Mouse (Mus musculus) granulocyte monocyte progenitor cell, adult 5-6 weeks (primary cell): ENCODE measurements around the gene Ankfy1. TPM values are rescaled to one million over a fixed set of nuclear protein-coding genes. Genes with fewer than 3 reads are reported as not detected.
"Not testable (repeated sequence)": the region's sequence is repeated elsewhere in the genome, so short reads cannot be mapped to it uniquely, and the experiment has no call there.

ENCODE experiments used
- ATAC-seq: replicated peaks from 2 replicates; pipeline ENCODE4 v1.8.0; 2016; ENCODE audit warnings: mild to moderate bottlenecking, moderate TSS enrichment, inconsistent platforms; ENCODE audit not compliant: poor library complexity, severe bottlenecking
- total RNA-seq, 2 experiments: library from RNA; stranded (forward) in 1 of 2; stranded (reverse) in 1 of 2; fragments of 200-712, 200-1000 nt in 1 of 2; fragments of >200 nt in 1 of 2; fragmentation: Nextera tagmentation in 1 of 2; gene quantifications; 2 replicates each; pipeline ENCODE4 v1.2.3; 2014 to 2017

The Ankfy1 gene
- 31.9 and 34.3 TPM in 2 replicates for total RNA-seq (2014; fragmentation: Nextera tagmentation)
- total RNA-seq (2017), result 34.9 and 36.0 TPM in 2 replicates

DNA sequence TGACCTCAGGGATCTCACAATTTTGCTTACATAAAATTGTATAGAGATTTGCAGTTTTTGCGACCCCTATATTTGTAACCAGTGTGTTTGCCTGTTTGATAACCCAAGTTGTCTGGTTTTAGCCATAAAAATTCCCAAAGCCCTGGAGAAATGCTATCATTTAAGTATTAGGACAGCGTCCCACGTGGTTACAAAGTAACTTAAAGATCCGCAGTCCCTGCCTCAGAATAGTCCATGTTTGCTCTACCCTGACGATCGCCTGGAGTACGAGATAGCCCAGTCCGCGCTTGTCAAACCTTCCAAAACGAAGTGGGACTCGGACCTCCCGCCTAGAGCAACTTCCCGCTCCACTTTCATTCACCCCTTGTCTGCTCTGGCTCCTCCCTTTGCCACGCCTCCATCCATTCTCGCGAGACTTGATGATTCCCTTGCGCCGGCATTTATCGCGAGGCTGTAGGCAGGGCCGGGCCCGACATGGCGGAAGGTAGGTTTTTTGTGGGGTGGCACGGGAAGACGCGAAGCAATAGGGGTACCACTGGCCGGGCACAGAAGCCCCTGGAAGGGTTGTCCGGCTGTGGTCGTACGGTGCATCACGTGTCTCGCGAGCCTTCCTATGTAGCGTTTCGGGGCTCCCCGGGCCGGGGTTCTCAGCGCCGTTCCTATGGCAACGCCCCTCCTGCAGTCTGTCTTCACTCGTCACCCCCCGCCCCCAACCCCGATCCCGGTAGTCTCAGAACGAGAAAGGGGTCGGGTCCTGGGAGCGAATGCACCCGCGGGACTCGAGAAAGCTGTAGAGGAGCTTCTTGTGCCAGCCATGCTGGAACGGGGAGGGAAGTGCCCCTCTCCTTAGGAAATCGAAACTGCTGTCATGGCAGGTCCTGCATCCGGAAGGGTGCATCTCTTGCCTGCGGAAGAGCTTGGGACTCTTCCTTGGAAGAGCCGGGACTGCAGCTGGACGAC, at the start of gene Ankfy1:
TSS of gene Ankfy1 (plus strand) at position 456 of the 960 bp plus-strand sequence.
- peak; percentile 95 for ATAC-seq

DNA sequence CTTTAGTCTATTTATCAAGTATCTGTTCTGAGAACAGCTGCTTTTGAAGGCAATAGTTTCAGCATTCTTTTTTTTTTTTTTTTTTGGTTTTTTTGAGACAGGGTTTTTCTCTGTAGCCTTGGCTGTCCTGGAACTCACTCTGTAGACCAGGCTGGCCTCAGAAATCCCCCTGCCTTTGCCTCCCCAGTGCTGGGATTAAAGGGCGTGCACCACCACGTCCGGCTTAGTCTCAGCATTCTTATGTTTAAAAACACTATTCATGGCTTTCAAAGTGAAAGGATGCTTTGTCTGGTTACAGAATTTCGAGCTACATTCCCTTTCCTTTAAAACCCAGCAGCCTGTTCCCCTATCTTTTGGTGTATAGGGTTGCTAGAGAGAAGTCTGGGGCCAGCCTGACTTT, 47.1 kb upstream of the Ankfy1 start:
- no peak for ATAC-seq

DNA sequence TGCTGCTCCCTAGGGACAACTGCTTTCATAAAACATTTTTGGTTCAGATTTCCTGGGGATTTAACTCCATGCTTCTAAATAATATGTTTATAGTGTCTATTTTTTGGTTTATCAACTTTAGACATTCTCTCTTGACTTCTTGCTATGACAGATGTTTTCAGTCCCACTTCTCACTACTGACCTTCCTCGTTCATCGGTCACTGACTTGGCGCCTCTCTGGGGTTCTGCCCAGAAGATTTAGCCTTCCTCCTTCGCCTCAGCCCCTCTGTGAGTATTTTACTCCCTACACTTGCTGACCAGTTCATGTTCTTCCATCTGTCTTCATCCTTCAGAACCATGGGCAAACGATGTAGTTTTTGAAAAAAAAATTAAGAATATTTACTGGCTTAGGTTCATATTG, 44.4 kb upstream of the Ankfy1 start:
- no peak for ATAC-seq

DNA sequence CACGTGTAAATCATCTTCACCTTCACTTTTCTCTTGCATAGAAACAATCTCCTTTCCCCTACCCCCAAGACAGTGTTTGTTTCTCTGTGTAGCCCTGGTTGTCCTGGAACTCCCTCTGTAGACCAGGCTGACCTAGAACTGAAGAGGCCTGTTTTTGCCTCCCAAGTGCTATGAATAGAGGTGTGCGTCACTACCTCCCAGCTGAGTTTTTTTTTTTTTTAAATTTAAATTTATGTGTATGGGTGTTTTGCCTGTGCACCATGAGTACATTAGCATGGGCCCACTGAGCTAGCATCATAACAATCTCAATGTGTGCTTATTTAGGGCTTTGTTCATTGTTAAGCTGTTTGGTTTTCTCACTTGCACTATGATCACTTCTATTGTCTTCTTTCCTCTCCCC, 39.5 kb upstream of the Ankfy1 start:
- ATAC-seq, result no peak

DNA sequence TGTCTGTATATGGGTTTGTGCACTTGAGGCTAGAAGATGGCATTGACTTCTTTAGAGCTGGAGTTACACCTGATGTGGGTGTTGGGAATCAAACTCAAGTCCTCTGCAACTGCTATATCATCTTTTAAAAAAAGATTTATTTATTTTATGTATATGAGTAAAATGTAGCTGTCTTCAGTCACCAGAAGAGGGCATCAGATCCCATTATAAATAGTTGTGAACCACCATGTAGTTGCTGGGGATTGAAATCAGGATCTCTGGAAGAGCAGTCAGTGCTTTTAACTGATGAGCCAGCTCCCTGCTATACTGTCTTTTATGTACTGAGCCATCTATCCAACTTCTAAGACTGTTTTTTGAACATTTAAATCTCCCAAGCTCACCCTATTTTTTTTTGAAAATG, 29.9 kb upstream of the Ankfy1 start:
- no peak for ATAC-seq

DNA sequence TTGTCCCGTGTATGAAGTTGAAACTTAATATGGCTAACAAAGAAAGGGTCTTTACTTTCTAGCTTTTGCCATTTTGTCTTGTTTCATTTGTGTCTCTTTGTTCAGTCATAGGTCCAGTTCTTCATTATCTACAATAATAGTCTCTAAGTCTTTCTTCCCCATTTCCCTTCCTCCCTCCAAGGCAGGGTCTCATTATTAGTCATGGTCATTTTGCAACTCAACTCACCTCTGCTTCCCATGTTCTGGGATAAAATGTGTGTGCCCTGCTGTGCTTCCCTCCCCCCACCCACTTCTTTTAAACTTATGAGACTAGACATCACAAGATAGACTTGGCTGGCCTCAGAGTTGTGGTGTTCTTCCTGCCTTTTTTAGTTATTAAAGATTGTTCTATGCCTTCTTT, 29.4 kb upstream of the Ankfy1 start:
- ATAC-seq, result peak; percentile 83

DNA sequence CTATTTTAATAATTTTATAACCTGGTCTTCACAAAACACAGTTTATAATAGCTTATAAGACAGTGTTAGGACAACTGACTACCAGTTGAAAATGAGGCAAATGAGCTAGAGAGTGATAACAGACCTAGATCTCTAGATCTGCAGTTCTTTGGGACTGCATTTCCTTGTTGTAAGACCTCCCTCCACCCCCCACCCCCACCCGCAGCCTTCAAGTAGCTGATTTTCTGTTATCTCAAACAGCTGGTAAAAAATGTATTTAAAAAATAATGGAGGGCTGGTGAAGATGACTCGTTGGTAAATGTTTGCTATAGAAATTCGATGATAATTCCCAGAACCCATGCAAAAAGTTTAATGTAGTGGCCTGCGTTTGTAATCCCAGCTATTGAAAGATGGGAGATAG, 25.2 kb upstream of the Ankfy1 start:
- no peak for ATAC-seq

DNA sequence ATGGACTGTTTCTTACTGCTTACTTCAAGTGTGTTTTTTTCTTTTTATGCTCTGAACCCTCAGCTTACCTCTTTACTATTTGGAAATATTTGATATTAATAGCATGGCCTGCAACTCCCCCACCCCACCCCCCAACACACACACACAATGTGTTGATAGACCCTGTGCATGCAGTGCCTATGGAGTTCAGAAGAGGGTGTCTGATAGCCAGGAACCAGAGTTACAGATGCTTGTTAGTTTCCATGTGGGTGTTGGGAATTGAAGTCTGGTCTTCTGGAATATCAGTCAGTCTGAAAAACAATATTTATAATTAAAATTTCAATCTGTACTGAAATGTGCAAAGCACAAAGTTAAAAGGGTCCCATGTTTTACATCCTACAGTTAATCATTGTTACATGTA, 19.2 kb upstream of the Ankfy1 start:
- no peak for ATAC-seq

DNA sequence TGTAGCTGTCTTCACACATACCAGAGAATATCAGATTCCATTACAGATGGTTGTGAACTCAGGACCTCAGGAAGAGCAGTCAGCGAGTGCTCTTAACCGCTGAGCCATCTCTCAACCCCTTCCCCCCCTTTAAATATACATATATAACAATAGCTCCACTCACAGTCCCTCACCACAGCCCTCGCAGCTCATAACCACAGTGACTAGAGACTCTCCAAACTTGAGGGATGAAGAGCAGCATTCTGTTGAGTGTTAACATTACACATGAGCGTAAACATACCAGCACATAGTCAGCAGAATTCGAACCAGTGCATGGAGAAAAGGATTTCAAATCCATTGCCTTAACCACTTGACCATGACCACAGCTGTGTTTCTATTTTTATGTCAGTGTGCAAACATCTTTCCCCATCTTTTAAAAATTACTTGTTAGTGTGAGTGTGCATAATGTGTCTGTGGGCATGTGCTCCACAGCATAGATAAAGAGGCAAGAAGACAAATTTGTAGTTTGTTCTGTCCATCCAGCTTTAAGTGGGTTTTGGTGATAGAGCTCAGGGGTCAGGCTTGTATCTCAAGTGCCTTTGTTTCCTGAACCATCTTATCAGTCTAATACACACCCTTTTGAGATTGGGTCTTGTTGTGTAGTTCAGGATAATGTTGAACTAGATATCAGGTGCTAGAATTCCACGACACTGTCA, 18.4 kb upstream of the Ankfy1 start:
- no peak; the same call in 1 of the 2 replicates for ATAC-seq

DNA sequence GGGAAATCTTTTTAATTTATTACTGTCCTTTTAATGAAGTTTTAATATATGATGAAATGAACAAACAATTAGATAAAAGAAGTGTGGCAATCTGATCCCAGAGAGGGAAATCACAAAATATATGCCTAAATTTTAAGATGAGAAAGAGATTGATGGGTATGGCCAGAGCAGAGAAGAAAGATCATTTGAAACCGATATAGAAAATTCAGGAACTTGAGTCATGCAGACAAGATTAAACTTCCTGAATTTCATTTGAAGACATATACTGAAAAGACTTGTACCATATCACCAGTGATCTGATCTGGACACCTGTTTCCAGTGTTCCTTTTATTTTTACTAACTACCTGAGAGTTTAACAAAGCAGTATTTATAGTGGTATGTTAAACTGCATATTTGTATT, 17.4 kb upstream of the Ankfy1 start:
- ATAC-seq, result peak; percentile 55

DNA sequence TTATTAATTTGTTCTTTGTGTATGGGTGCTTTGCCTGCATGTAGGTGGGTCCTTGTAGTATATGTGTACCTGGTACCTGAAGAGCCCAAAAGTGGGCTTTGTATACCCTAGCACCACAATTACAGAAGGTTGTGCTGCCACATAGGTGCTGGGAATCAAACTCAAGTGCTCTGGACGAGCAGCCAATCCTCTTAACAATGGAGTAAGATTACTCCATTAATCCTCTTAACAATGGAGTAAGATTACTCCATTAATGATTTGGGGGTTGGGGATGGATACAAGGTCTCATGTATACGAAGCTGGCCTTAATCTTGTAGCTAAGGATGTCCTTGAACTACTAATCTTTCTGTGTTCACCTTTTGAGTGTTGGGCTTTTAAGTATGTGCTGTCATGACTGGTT, 14.5 kb upstream of the Ankfy1 start:
- ATAC-seq, result no peak

DNA sequence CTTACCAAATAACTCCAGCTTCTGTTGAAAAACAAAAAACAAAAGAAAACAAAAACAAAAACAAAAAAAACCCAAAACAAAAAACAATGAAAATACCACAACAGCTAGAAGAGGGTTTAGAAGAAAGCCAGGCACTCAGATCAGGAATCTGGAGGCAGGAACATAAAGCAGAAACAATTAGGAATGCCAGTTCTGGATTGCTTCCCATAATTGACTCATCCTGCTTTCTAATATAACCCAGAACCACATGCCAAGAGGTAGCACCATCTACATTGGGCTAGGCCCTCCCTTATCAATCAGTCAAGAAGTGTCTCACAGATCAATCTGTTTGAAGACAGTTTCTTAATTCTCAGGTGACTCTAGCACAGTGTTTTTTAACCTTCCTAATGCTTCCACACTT, 9.1 kb upstream of the Ankfy1 start:
- no peak for ATAC-seq

DNA sequence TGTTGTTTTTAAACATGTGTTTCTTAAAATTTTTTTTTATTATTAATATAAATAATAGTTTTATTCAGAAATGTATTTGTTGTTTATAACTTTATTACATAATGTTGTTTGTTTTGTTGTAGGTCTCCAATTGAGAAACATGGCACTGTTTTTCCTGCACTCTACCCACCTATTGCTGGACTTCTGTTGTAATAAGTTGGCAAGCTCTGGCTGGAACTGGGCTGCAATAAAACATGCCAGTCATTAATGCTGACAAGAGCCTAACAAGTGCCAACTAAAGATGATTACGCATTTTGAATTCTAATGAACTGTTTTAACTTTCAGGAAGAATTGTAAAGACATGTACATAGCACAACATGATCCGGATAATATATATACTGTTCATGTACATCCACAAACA, 6.4 kb upstream of the Ankfy1 start:
- ATAC-seq, result no peak

DNA sequence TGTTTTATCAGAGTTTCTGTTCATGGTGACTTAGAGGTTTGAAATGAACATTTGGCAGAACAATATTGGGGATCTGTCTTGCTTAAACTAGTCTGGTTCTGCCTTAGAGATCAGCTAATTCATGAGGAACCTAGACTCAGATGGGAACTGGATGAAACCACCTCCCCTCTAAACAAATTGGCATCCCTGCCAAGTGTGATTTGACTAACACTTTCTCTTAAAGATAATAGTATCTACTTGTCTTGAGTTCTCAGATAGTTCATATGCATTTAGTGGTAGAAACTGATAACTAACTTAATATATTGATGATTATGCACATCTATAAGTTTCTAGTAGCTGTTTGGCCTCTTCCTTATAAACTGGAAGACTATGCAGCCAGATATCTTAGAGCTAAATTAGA, 3.1 kb upstream of the Ankfy1 start:
- no peak for ATAC-seq

DNA sequence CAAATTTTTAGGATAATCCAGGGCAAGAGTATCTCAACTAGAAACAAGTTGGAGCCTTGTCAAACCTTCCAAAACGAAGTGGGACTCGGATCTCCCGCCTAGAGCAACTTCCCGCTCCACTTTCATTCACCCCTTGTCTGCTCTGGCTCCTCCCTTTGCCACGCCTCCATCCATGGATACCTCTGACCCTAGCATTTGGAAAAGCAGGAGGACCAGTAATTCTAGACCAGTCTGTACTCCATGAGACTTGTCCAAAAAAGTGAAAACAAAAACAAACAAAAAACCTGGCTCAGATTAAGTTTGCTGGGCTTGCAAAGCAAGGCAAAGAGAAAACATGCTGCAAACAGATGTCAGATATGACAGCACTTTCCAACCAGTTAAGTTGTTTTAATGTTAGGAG, 1.6 kb upstream of the Ankfy1 start:
- ATAC-seq, result no peak; the same call in 1 of the 2 replicates

DNA sequence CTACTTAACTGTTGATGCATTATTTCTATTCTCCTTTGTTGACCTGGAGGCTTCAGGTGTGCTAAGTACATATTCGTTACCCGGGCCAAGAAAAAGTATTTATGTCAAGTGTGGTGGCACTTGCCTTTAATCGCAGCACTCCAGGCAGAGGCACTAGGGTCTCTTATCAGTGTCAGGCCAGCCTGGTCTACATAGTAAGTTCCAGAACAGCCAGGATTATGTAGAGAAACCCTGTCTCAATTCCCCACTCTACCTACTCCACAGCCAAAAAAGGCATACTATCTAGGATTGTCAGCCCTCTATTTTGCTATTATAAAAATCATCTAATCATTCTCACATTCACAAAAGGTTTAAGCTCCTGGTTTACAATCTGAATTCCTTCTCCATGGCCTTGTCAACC, 691 bp upstream of the Ankfy1 start:
- ATAC-seq, result no peak

DNA sequence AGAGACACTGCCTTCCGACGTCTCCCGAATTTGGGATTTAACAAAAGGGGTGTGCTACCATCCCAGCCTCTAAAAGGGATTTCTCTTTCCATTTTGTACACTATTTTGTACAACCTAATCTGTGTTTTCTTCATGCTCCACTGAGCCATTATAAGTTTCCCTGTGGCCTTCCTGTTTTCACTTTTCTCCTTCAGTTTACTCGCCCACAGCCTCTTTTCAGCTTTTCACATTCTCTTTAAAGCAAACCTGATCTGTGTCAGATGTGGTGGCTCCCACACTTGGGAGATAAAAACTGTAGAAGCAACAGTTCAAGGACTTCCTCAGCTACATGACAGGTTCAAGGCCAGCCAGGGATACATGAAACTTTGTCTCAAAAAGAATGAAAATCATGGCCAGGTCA, 2.5 kb downstream of the Ankfy1 start:
- ATAC-seq, result no peak

DNA sequence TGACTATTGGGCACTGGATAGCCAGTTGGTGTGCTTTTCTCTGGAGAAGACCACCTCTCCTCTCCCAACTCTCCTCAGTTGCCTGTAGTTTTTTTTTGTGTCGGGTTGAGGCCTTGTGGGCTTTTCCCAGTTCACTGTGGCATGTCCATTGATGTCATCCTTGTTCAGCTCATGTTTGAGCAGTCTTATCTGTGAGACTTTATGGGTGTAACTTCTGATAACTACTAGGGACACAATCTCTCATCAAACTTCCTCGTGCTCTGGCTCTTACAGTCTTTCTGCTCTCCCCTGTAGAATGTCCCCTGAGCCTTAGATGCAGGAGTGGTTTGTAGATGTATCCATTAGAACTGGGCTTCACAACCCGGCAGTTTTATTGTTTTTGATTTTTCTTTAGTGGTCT, 5.2 kb downstream of the Ankfy1 start:
- ATAC-seq, result no peak

DNA sequence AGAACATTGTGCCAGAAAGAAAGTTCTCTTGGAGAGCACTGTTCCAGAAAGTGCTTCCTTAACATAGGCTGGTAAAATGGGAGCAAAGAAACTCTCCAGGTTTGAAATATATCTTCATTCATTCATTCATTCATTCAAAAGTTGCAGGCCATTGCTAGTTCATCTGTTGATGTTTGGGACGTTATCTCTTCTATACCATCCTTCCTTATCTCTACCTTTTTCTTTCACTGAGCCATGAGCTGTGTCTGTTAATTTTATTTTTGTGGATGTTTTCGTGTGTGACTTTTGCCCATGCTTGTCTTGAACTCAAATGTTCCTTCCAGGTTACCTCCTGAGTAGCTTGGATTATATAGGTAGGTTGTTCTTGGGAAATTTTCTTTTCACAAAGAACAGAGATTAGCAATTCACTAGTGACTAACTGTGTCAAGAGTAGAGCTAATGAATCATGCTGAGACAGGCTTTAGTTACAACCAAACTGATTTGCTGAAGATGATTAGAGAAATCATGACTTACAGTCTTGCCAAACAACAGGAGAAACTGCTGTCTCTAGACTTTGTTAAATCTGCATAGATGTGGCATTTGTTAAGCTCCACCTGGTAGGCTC, 6.7 kb downstream of the Ankfy1 start:
- no peak for ATAC-seq

DNA sequence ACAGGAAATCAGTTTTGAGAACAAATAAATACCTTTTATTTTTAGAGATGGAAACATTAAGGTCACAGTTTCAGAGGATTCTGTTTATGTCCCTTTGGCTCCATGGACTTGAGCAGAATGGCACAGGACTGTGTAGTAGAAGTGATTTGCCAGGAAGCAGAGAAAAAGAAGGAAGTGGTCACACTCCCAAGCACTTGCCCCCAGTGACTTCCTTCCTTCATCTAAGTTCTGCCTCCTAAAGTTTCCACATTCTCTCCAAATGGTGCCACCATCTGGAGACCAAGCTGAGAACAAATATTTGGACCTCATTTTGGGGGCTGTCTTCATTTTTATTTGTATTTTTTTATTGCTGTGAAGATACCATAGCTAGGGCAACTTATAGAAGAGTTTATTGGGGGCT, 7.5 kb downstream of the Ankfy1 start:
- ATAC-seq, result peak; percentile 95

DNA sequence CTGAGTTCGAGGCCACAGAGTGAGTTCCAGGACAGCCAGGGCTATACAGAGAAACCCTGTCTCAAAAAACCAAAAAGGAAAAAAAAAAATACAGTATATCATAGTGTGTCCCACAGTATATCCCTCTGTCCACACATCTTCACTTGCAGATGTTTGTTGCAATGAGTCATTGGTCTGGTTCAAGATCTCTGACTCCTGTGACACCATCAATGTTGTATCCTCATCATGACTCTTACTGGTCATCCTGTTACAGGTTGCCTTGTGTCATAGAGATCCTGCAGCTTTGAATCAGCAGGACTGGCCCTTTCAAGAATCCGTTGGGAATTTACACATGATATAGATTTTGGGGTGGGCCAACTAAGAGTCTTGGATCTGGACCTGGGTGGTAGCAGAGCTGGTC, 15.3 kb downstream of the Ankfy1 start:
- ATAC-seq, result not testable (repeated sequence)
